Mouse (Mus musculus): ENCODE results near the gene Csnk1g1. TPM values are rescaled to one million over a fixed set of nuclear protein-coding genes. Genes with fewer than 3 reads are reported as not detected.

Csnk1g1 gene
- polyA plus RNA-seq, 1 experiment from 2014 or later = 19.3 TPM

DNA sequence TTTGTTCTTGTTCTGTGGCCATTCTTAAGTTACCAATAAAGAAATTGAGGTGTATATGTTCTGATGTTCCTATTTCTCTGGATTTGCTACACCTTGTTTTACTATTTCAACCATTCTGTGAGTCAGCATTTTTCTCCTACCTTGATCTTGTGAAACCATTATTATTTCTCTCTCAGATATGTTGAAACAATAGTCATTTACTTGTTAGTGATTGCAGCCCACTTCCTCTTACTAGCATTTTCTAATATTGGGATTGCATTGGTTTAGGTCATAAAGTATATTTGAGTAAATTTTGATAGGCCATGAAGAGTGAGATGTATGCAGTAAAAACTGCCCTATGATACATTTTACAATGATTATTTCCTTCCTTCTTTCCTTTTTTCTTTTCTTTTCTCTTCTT, 19.7 kb downstream of the Csnk1g1 start:
- no peak for DNase-seq (ENCODE audit: low spot score)
- no peaks in the 10 kb centered on the region for H3K9me3 ChIP-seq
- no peaks in the 10 kb centered on the region for H3K27me3 ChIP-seq (ENCODE audit: insufficient read depth, poor library complexity, severe bottlenecking)
- H3K4me1 ChIP-seq (replicated peaks) = no peaks in the 10 kb centered on the region
- no peak overlapping the region for H3K27ac ChIP-seq
- H3K4me3 ChIP-seq = no peak overlapping the region
- no peaks in the 10 kb centered on the region for H3K36me3 ChIP-seq

DNA sequence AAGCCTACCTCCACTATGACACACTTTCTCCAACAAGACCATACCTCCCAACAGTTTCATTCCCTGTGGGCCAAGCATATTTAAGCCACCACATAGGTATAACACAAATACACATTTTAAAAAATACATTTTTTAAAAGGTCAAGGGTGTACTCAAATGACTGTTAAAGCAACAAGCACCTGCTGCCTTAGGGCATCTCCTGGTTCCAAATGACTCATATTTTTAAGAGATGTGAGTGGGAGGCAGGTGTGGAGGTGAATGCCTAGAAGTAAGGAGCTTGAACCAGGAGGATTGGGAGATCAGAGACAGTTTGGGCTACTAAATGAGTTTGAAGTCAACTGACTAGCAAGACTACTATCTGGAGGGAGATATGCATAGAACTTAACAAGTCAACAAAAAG, 21.1 kb downstream of the Csnk1g1 start:
- H3K4me1 ChIP-seq (replicated peaks) = no peaks in the 10 kb centered on the region
- no peaks in the 10 kb centered on the region for H3K27me3 ChIP-seq (ENCODE audit: insufficient read depth, poor library complexity, severe bottlenecking)
- H3K27ac ChIP-seq = no peak overlapping the region
- no peaks in the 10 kb centered on the region for H3K9me3 ChIP-seq
- H3K36me3 ChIP-seq = no peaks in the 10 kb centered on the region
- no peak for DNase-seq (ENCODE audit: low spot score)
- H3K4me3 ChIP-seq = no peak overlapping the region

DNA sequence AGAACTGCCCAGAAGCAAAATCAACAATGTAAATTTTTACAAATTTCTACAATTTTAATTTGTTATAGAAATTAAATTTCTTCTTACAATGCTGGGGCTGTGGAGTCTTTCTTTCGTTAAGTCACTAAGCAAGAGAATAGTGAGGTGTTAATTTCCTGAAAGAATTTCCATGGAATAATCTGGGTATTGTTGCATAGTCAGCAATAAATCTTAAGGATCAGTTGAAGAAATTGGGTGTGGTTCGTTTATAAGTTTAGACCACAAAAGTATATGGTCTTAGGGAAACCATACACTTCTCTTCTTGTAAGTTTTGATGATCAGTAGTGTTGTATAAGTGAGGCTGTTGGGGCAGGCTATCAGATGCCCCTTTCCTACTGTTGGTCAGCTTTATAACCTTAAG, 28.8 kb downstream of the Csnk1g1 start:
- 94% methylated on average over 2 of the region's 2 CpGs for WGBS
- H3K27ac ChIP-seq = no peak overlapping the region
- H3K4me3 ChIP-seq = no peak overlapping the region
- H3K27me3 ChIP-seq (ENCODE audit: insufficient read depth, poor library complexity, severe bottlenecking) = no peaks in the 10 kb centered on the region
- H3K4me1 ChIP-seq (replicated peaks) = no peaks in the 10 kb centered on the region
- no peaks in the 10 kb centered on the region for H3K9me3 ChIP-seq
- no peaks in the 10 kb centered on the region for H3K36me3 ChIP-seq
- DNase-seq (ENCODE audit: low spot score) = no peak

- no peak for DNase-seq (ENCODE audit: low spot score)
- Histone ChIP-seq H3K27ac (no peak overlapping the region), H3K27me3 (ENCODE audit: insufficient read depth, poor library complexity, severe bottlenecking) (no peaks in the 10 kb centered on the region), H3K36me3 (peaks cover 30% of the 10 kb centered on the region), H3K4me3 (no peak overlapping the region), H3K4me1 (replicated peaks) (no peaks in the 10 kb centered on the region), H3K9me3 (no peaks in the 10 kb centered on the region)
- WGBS = 83% methylated on average over 3 of the region's 3 CpGs
These were observed 42.4 kb downstream of the Csnk1g1 start for GRCm38 (mm10) chr9:65951082-65951587.

GRCm38 (mm10) chr9:65970009-65970408, 61.3 kb downstream of the Csnk1g1 start:
- no peaks in the 10 kb centered on the region for H3K27me3 ChIP-seq (ENCODE audit: insufficient read depth, poor library complexity, severe bottlenecking)
- no peaks in the 10 kb centered on the region for H3K36me3 ChIP-seq
- H3K4me1 ChIP-seq (replicated peaks) = 0 out of 2 replicates have a peak, but pooled peaks cover under 1% of the 10 kb centered on the region
- H3K9me3 ChIP-seq = no peaks in the 10 kb centered on the region
- 89% methylated on average over 3 of the region's 3 CpGs for WGBS
- H3K27ac ChIP-seq = no peak overlapping the region
- no peak overlapping the region for H3K4me3 ChIP-seq
- no peak for DNase-seq (ENCODE audit: low spot score)

- H3K27ac ChIP-seq = no peak overlapping the region
These were observed 64.5 kb downstream of the Csnk1g1 start for GRCm38 (mm10) chr9:65973206-65973605.

GRCm38 (mm10) chr9:65975886-65976285, 67.2 kb downstream of the Csnk1g1 start:
- no peaks in the 10 kb centered on the region for H3K36me3 ChIP-seq
- no peak overlapping the region for H3K4me3 ChIP-seq
- no peaks in the 10 kb centered on the region for H3K27me3 ChIP-seq (ENCODE audit: insufficient read depth, poor library complexity, severe bottlenecking)
- H3K27ac ChIP-seq = 0 out of 2 replicates have a peak overlapping the region, but pooled peaks have one; percentile 35
- peak; percentile 17 for DNase-seq (ENCODE audit: low spot score)
- 0 out of 2 replicates have a peak, but pooled peaks cover 7% of the 10 kb centered on the region for H3K4me1 ChIP-seq (replicated peaks)
- no peaks in the 10 kb centered on the region for H3K9me3 ChIP-seq

More at GRCm38 (mm10) chr9:65973206-65973605, 64.5 kb downstream of the Csnk1g1 start:
- no peaks in the 10 kb centered on the region for H3K27me3 ChIP-seq (ENCODE audit: insufficient read depth, poor library complexity, severe bottlenecking)
- no peaks in the 10 kb centered on the region for H3K36me3 ChIP-seq
- H3K4me3 ChIP-seq = no peak overlapping the region
- no peak for DNase-seq (ENCODE audit: low spot score)
- H3K4me1 ChIP-seq (replicated peaks) = 0 out of 2 replicates have a peak, but pooled peaks cover 7% of the 10 kb centered on the region
- no peaks in the 10 kb centered on the region for H3K9me3 ChIP-seq
- WGBS = 74% methylated on average over 2 of the region's 2 CpGs

- Histone ChIP-seq H3K9me3 (no peaks in the 10 kb centered on the region), H3K4me1 (replicated peaks) (no peaks in the 10 kb centered on the region), H3K27ac (no peak overlapping the region), H3K4me3 (no peak overlapping the region), H3K27me3 (ENCODE audit: insufficient read depth, poor library complexity, severe bottlenecking) (no peaks in the 10 kb centered on the region), H3K36me3 (0 out of 2 replicates have a peak, but pooled peaks cover 3% of the 10 kb centered on the region)
- no peak for DNase-seq (ENCODE audit: low spot score)
- WGBS = 93% methylated on average over 1 of the region's 1 CpGs
These were observed 74.1 kb downstream of the Csnk1g1 start for GRCm38 (mm10) chr9:65982841-65983240.

DNA sequence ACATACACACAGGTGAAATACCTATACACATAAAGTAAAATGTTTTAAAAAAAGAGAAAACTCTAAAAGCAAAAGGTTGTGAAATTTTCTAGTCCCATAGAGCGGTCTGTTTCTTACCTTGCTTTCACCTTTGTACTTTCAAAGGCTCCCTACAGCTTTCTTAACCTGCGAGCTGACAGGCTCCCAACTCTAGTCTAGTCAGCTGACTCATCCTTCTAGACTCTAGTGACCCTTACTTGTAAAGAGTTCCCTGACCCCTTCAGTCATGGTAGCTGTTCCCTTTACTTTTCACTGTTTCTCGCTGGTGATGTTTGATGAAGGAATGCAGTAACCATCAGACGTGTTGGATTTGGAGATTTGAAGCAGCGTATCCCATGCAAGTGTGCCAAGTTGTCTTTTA, 78.3 kb downstream of the Csnk1g1 start:
- WGBS = 85% methylated on average over 5 of the region's 5 CpGs
- DNase-seq (ENCODE audit: low spot score) = no peak

DNA sequence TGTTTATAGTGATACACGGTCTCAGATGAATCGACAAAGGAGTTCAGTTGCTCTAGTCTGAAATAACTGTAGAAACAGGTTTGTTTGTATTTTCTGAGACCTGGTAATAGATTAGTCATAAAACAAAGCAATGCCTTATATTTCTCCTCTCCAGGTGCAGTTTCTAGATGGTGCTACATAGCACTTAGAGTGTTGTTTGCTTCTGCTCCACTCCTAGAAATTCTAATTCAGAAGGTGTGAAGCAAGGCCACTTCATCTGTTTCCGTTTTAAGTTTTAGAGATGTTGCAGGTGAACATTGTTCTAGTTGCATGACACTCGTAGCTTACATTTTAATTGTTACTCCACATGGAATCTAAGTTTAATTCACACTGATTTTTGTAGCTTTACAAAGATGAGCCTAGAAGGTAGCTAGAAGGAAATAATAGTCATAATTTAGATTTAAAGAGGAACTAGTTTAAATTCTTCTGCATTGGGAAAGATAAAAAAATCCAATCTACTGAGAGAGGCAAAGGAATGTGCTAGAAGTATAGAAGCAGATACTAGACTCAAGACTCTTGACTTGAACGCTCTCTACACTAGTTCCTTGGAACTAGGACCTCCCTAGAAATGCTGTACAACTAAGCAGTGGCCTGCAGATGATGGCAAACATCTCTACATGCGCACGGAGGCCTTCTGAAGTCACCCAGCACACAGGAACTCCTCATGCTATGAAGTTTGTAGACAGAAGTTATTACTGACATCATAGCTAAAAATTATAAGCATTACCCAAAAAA, 87.1 kb downstream of the Csnk1g1 start:
- WGBS = 94% methylated on average over 7 of the region's 7 CpGs
- no peak overlapping the region for H3K4me3 ChIP-seq
- H3K36me3 ChIP-seq = peaks cover 9% of the 10 kb centered on the region
- no peaks in the 10 kb centered on the region for H3K4me1 ChIP-seq (replicated peaks)
- H3K27ac ChIP-seq = no peak overlapping the region
- no peak for DNase-seq (ENCODE audit: low spot score)
- no peaks in the 10 kb centered on the region for H3K9me3 ChIP-seq
- no peaks in the 10 kb centered on the region for H3K27me3 ChIP-seq (ENCODE audit: insufficient read depth, poor library complexity, severe bottlenecking)

More for the DNA sequence above, 78.3 kb downstream of the Csnk1g1 start:
- Histone ChIP-seq H3K9me3 (no peaks in the 10 kb centered on the region), H3K27ac (no peak overlapping the region), H3K27me3 (ENCODE audit: insufficient read depth, poor library complexity, severe bottlenecking) (no peaks in the 10 kb centered on the region), H3K4me3 (no peak overlapping the region), H3K4me1 (replicated peaks) (no peaks in the 10 kb centered on the region), H3K36me3 (0 out of 2 replicates have a peak, but pooled peaks cover 3% of the 10 kb centered on the region)

DNA sequence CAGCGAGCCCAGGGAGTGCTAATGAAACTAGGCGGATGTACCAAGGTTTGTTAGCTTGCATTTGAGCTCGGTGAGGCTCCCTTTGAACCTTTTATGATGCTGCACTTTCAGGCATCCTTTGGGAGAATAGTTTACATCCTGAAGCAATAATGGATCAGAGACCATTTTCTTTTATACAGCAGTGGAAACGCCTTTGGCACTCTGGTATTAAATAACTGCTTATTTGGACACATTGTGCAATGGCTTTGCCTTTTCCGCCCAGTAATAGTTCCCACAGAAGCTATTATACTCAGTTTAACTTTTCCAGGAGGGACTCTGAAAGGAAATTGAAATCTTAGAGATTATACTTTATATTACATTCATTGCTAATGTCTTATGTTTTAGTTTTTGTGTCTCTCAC, 90.2 kb downstream of the Csnk1g1 start:
- H3K4me3 ChIP-seq = no peak overlapping the region
- H3K4me1 ChIP-seq (replicated peaks) = no peaks in the 10 kb centered on the region
- WGBS = 71% methylated on average over 5 of the region's 5 CpGs
- no peak for DNase-seq (ENCODE audit: low spot score)
- peaks cover 31% of the 10 kb centered on the region for H3K36me3 ChIP-seq
- H3K27ac ChIP-seq = no peak overlapping the region
- H3K9me3 ChIP-seq = no peaks in the 10 kb centered on the region
- no peaks in the 10 kb centered on the region for H3K27me3 ChIP-seq (ENCODE audit: insufficient read depth, poor library complexity, severe bottlenecking)

- 56% methylated on average over 4 of the region's 4 CpGs for WGBS
- Histone ChIP-seq H3K9me3 (no peaks in the 10 kb centered on the region), H3K36me3 (peaks cover 52% of the 10 kb centered on the region), H3K4me3 (no peak overlapping the region), H3K4me1 (replicated peaks) (no peaks in the 10 kb centered on the region), H3K27me3 (ENCODE audit: insufficient read depth, poor library complexity, severe bottlenecking) (no peaks in the 10 kb centered on the region), H3K27ac (no peak overlapping the region)
- peak; percentile 36 for DNase-seq (ENCODE audit: low spot score)
These were observed 95.7 kb downstream of the Csnk1g1 start for GRCm38 (mm10) chr9:66004380-66004779.

DNA sequence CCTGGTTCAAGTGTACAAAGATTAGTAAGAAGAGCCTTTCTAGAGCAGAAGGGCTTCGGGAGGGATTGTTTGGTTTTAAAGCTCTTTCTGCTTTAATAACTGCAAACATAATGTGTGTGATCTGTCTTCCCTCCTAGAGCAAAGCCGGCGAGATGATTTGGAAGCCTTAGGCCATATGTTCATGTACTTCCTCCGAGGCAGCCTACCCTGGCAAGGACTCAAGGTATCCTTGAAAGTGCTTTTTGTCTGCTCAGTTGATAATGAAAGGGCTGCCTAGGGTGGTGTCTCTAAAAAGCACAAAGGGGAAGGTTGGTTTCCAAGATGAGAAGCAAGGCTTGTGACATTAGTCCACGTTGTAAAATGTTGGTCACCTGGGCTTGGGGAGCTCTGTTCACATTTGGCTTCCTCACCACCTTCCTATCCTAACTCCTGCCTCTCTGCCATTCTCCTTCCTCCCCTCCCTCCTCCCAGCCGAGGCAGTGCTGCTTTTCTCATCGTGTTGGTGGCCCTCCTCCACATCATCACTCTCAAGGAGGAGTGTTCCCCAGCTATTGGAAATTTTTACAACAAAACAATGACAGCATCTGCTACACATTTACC, 99.0 kb downstream of the Csnk1g1 start:
- WGBS = 84% methylated on average over 7 of the region's 7 CpGs
- DNase-seq (ENCODE audit: low spot score) = no peak
- H3K9me3 ChIP-seq = no peaks in the 10 kb centered on the region
- peaks cover 63% of the 10 kb centered on the region for H3K36me3 ChIP-seq
- no peak overlapping the region for H3K4me3 ChIP-seq
- H3K27me3 ChIP-seq (ENCODE audit: insufficient read depth, poor library complexity, severe bottlenecking) = no peaks in the 10 kb centered on the region
- no peaks in the 10 kb centered on the region for H3K4me1 ChIP-seq (replicated peaks)
- H3K27ac ChIP-seq = no peak overlapping the region
